Mouse (Mus musculus) C2C12 (cell line): ENCODE results near the gene Lrch1. TPM values are rescaled to one million over a fixed set of nuclear protein-coding genes. Genes with fewer than 3 reads are reported as not detected.

Source experiments
- H3K27me3 ChIP-seq: one replicate; pipeline ENCODE4 v1.6.1; 2011; ENCODE audit not compliant: control insufficient read depth, insufficient read depth, insufficient read length
- H3K36me3 ChIP-seq: one replicate; pipeline ENCODE4 v1.6.1; 2011; ENCODE audit not compliant: control insufficient read depth, insufficient read depth
- H3K4me3 ChIP-seq: one replicate; pipeline ENCODE4 v1.5.1; 2011; ENCODE audit warnings: mild to moderate bottlenecking, control low read depth; ENCODE audit not compliant: poor library complexity, insufficient read depth, severe bottlenecking
- H3K79me2 ChIP-seq: one replicate; pipeline ENCODE4 v1.6.1; 2011; ENCODE audit not compliant: control insufficient read depth, insufficient read depth
- H3K79me3 ChIP-seq: one replicate; pipeline ENCODE4 v1.6.1; 2011; ENCODE audit warnings: low read depth, control low read depth
- H3ac ChIP-seq: one replicate; pipeline ENCODE3; 2011; ENCODE audit warnings: low read depth; ENCODE audit not compliant: control insufficient read depth, insufficient read length
- CEBPB ChIP-seq: IDR thresholded peaks from one replicate; pipeline ENCODE4 v1.6.1; 2011; ENCODE audit warnings: low read depth, mild to moderate bottlenecking, control low read depth, moderate library complexity
- CTCF ChIP-seq: IDR thresholded peaks from one replicate; pipeline ENCODE4 v1.5.1; 2011; ENCODE audit not compliant: control insufficient read depth, insufficient read depth, insufficient read length
- FOSL1 ChIP-seq: IDR thresholded peaks from one replicate; pipeline ENCODE4 v1.8.0; 2011; ENCODE audit warnings: mild to moderate bottlenecking, low read length; ENCODE audit not compliant: poor library complexity, insufficient read depth, severe bottlenecking
- MAX ChIP-seq: IDR thresholded peaks from one replicate; pipeline ENCODE4 v1.6.1; 2011; ENCODE audit warnings: mild to moderate bottlenecking, control low read depth
- MYOD1 ChIP-seq: IDR thresholded peaks from one replicate; pipeline ENCODE4 v1.6.1; 2011; ENCODE audit warnings: low read depth; ENCODE audit not compliant: control insufficient read depth, insufficient read length
- MYOG ChIP-seq: IDR thresholded peaks from one replicate; pipeline ENCODE4 v1.6.1; 2011; ENCODE audit not compliant: control insufficient read depth, insufficient read length; ENCODE audit errors: extremely low read depth
- USF1 ChIP-seq: IDR thresholded peaks from one replicate; pipeline ENCODE4 v1.6.1; 2011; ENCODE audit warnings: low read depth, mild to moderate bottlenecking, control low read depth, moderate library complexity
- polyA plus RNA-seq: library from polyadenylated mRNA; unstranded; fragments of >200 nt; fragmentation: generic; extraction: Trizol; gene quantifications from one replicate; pipeline ENCODE4 v1.2.1, GENCODE M21; 2012; ENCODE audit warnings: missing spikeins

Lrch1 gene
- polyA plus RNA-seq, 1 experiment: 5.0 TPM

GRCm38 (mm10) chr14:74922039-74922736 is 25.5 kb downstream of the Lrch1 start:
- peak; percentile 35 for TF ChIP-seq MYOD1
- TF ChIP-seq CEBPB: no peak
- peak; percentile 65 for TF ChIP-seq USF1
- no peaks in the 10 kb centered on the region for H3K79me3 ChIP-seq
- no peaks in the 10 kb centered on the region for H3K27me3 ChIP-seq
- H3K36me3 ChIP-seq: no peaks in the 10 kb centered on the region
- no peak overlapping the region for H3K4me3 ChIP-seq
- no peak overlapping the region for H3ac ChIP-seq
- no peaks in the 10 kb centered on the region for H3K79me2 ChIP-seq

DNA sequence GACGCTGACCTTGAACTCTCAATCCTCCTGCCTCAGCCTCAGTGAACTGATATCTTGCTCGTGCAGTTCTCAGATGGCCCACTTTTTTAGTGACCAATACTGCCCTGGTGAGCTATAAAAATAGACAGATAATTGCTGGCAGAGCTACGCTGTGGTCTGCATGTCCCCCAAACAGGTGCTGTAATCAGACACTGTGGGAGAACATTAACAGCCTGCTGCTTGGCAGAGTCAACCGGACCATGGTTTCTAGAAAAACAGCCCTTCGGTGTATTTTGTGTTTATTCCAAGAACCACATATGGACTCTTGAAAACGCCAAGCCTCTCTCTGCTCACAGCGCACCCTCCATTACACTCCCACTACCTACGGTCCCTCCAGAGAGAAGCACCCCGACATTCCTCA is 26.2 kb downstream of the Lrch1 start:
- TF ChIP-seq USF1: no peak
- no peak for TF ChIP-seq MYOG
- TF ChIP-seq MYOD1: peak; percentile 80
- no peak for TF ChIP-seq CEBPB
- no peak for TF ChIP-seq CTCF
- TF ChIP-seq MAX: no peak
- Histone ChIP-seq H3K79me2 (no peaks in the 10 kb centered on the region), H3ac (no peak overlapping the region), H3K27me3 (no peaks in the 10 kb centered on the region), H3K4me3 (no peak overlapping the region), H3K36me3 (no peaks in the 10 kb centered on the region), H3K79me3 (no peaks in the 10 kb centered on the region)

DNA sequence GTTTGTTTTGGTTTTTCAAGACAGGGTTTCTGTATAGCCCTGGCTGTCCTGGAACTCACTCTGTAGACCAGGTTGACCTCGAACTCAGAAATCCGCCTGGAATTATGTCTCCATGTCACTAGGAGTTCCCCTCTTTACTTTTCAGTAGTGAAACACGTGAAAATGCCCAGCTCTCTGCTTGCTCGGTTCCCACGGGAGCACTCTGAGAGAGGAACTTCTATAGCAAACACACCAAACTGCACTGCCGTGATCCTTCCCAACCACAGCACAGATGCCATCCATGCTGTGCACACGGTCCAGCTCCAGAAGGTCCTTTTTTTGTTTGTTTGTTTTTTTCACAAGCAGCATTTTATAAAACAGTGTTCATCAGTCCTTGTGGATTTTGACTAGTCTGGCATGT is 28.5 kb downstream of the Lrch1 start:
- Histone ChIP-seq H3K4me3 (no peak overlapping the region), H3K36me3 (no peaks in the 10 kb centered on the region), H3K27me3 (no peaks in the 10 kb centered on the region), H3K79me3 (no peaks in the 10 kb centered on the region), H3ac (no peak overlapping the region), H3K79me2 (no peaks in the 10 kb centered on the region)
- TF ChIP-seq USF1 (no peak), FOSL1 (no peak), MYOD1 (no peak), CEBPB (no peak)

DNA sequence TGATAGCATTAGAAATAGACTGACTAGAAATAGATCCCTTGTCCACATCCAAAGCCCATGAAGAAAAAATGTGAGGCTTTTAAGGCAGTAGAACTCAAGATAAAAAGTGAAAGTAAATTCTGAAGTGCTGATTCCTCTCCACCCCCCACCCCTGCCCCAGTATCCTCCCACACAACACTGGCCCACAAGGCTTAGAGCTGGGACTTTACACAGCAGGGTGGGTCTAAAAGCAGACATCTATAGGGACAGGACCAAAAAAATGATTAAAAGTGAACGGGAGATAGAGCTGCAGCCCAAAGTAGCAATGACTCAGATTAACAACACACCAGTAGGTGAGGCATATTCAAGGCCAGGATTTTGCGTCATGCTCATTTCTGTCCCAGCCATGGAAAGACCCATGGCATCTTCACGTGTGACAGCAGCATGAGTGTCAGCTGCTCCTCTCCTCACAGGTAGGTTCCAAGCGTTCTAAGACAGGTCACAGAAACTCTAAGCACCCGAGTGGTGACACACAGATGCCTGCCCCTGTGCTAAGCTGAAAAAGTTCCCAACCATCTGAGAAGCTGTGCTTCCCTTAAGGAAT is 29.1 kb downstream of the Lrch1 start:
- TF ChIP-seq MAX: no peak
- no peak for TF ChIP-seq MYOD1
- TF ChIP-seq CTCF: no peak
- no peak for TF ChIP-seq CEBPB
- TF ChIP-seq USF1: no peak
- no peak for TF ChIP-seq MYOG
- TF ChIP-seq FOSL1: no peak
- Histone ChIP-seq H3K79me2 (peaks cover under 1% of the 10 kb centered on the region), H3K79me3 (peaks cover 5% of the 10 kb centered on the region), H3K27me3 (no peaks in the 10 kb centered on the region), H3K4me3 (no peak overlapping the region), H3ac (no peak overlapping the region), H3K36me3 (no peaks in the 10 kb centered on the region)

- no peak for TF ChIP-seq MAX
- TF ChIP-seq CEBPB: no peak
- TF ChIP-seq USF1: no peak
- TF ChIP-seq MYOD1: no peak
- TF ChIP-seq MYOG: no peak
- TF ChIP-seq CTCF: no peak
- TF ChIP-seq FOSL1: no peak
- Histone ChIP-seq H3K4me3 (no peak overlapping the region), H3K36me3 (no peaks in the 10 kb centered on the region), H3K27me3 (no peaks in the 10 kb centered on the region), H3ac (no peak overlapping the region), H3K79me2 (peaks cover 10% of the 10 kb centered on the region), H3K79me3 (peaks cover 5% of the 10 kb centered on the region)
These were observed 30.1 kb downstream of the Lrch1 start for GRCm38 (mm10) chr14:74917504-74918124.

GRCm38 (mm10) chr14:74916691-74917090 is 31.0 kb downstream of the Lrch1 start:
- H3K79me3 ChIP-seq: peaks cover 5% of the 10 kb centered on the region
- no peak overlapping the region for H3ac ChIP-seq
- TF ChIP-seq CEBPB: no peak
- TF ChIP-seq USF1: no peak
- TF ChIP-seq MAX: no peak
- H3K27me3 ChIP-seq: no peaks in the 10 kb centered on the region
- H3K4me3 ChIP-seq: no peak overlapping the region
- H3K36me3 ChIP-seq: no peaks in the 10 kb centered on the region
- H3K79me2 ChIP-seq: peaks cover 15% of the 10 kb centered on the region
